Mouse (Mus musculus) midbrain, embryonic 13.5 days (tissue): ENCODE measurements around the gene Col4a1. TPM values are rescaled to one million over a fixed set of nuclear protein-coding genes. Genes with fewer than 3 reads are reported as not detected.

ENCODE experiments used
- ATAC-seq: fragments of 200-750 bp; cut with Nextera tagmentation; 2 replicates; pipeline ENCODE4 v1.8.0; 2017; ENCODE audit warnings: mild to moderate bottlenecking, moderate TSS enrichment, moderate library complexity
- H3K27ac ChIP-seq: fragments of 300-500 bp; sonication (generic); 2 replicates; pipeline ENCODE4 v1.5.1; 2015; ENCODE audit warnings: inconsistent platforms, mild to moderate bottlenecking, moderate library complexity
- H3K27me3 ChIP-seq: fragments of 300-500 bp; sonication (generic); 2 replicates; pipeline ENCODE4 v1.6.1; 2015; ENCODE audit warnings: mild to moderate bottlenecking, inconsistent platforms
- H3K36me3 ChIP-seq: fragments of 300-500 bp; sonication (generic); 2 replicates; pipeline ENCODE4 v1.6.1; 2015; ENCODE audit warnings: mild to moderate bottlenecking, inconsistent platforms
- H3K4me1 ChIP-seq: fragments of 300-500 bp; sonication (generic); replicated peaks from 2 replicates; pipeline ENCODE4 v1.6.1; 2015; ENCODE audit warnings: inconsistent platforms
- H3K4me2 ChIP-seq: fragments of 300-500 bp; sonication (generic); replicated peaks from 2 replicates; pipeline ENCODE4 v1.6.1; 2015; ENCODE audit warnings: moderate library complexity, mild to moderate bottlenecking, inconsistent platforms
- H3K4me3 ChIP-seq: fragments of 300-500 bp; sonication (generic); replicated peaks from 2 replicates; pipeline ENCODE4 v1.5.1; 2015; ENCODE audit warnings: mild to moderate bottlenecking, inconsistent platforms
- H3K9ac ChIP-seq: fragments of 300-500 bp; sonication (generic); replicated peaks from 2 replicates; pipeline ENCODE4 v1.6.1; 2015; ENCODE audit warnings: mild to moderate bottlenecking, inconsistent platforms
- H3K9me3 ChIP-seq: fragments of 300-500 bp; sonication (generic); 2 replicates; pipeline ENCODE4 v1.6.1; 2016; ENCODE audit warnings: mild to moderate bottlenecking, inconsistent platforms
- WGBS: fragments of 180-500 bp; shearing (Covaris S2); methylation state at CpG from one replicate; pipeline ENCODE4 v1.1.7; 2015; 5-methylcytosine and 5-hydroxymethylcytosine counted together
- polyA plus RNA-seq: library from polyadenylated mRNA; unstranded; fragments of >200 nt; fragmentation: Nextera tagmentation; extraction: Ambion mirVana; gene quantifications from 2 replicates; pipeline ENCODE4 v1.2.1, GENCODE M21; 2015

The Col4a1 gene
- polyA plus RNA-seq, 1 experiment from 2014 or later: 83.4 TPM

- no peaks in the 10 kb centered on the region for H3K9me3 ChIP-seq
- no peak overlapping the region for H3K4me3 ChIP-seq
- no peak for ATAC-seq
- no peaks in the 10 kb centered on the region for H3K36me3 ChIP-seq
- WGBS: 81% methylated on average over 7 of the region's 7 CpGs
- no peak overlapping the region for H3K9ac ChIP-seq
- H3K27me3 ChIP-seq: no peaks in the 10 kb centered on the region
- H3K27ac ChIP-seq: no peak overlapping the region
- 0 out of 2 replicates have a peak, but pooled peaks cover 4% of the 10 kb centered on the region for H3K4me1 ChIP-seq
- no peak overlapping the region for H3K4me2 ChIP-seq
Measured at GRCm38 (mm10) chr8:11176393-11176792, 136.2 kb downstream of the Col4a1 start.

GRCm38 (mm10) chr8:11173284-11174191 lies 139.1 kb downstream of the Col4a1 start:
- no peak overlapping the region for H3K4me2 ChIP-seq
- peak; percentile 79 for ATAC-seq
- WGBS: 77% methylated on average over 17 of the region's 17 CpGs
- no peaks in the 10 kb centered on the region for H3K4me1 ChIP-seq
- no peaks in the 10 kb centered on the region for H3K9me3 ChIP-seq
- no peak overlapping the region for H3K4me3 ChIP-seq
- no peaks in the 10 kb centered on the region for H3K36me3 ChIP-seq
- H3K27me3 ChIP-seq: no peaks in the 10 kb centered on the region
- no peak overlapping the region for H3K27ac ChIP-seq
- H3K9ac ChIP-seq: no peak overlapping the region

GRCm38 (mm10) chr8:11171526-11171925 lies 141.1 kb downstream of the Col4a1 start:
- Histone ChIP-seq H3K9me3 (no peaks in the 10 kb centered on the region), H3K27ac (no peak overlapping the region), H3K9ac (no peak overlapping the region), H3K4me2 (no peak overlapping the region), H3K4me1 (no peaks in the 10 kb centered on the region), H3K27me3 (no peaks in the 10 kb centered on the region), H3K36me3 (no peaks in the 10 kb centered on the region), H3K4me3 (no peak overlapping the region)
- 85% methylated on average over 7 of the region's 7 CpGs for WGBS
- no peak for ATAC-seq

- Histone ChIP-seq H3K9me3 (no peaks in the 10 kb centered on the region), H3K27me3 (no peaks in the 10 kb centered on the region), H3K4me3 (no peak overlapping the region), H3K27ac (no peak overlapping the region), H3K36me3 (no peaks in the 10 kb centered on the region), H3K9ac (no peak overlapping the region), H3K4me1 (no peaks in the 10 kb centered on the region), H3K4me2 (no peak overlapping the region)
- WGBS: 74% methylated on average over 2 of the region's 2 CpGs
- ATAC-seq: no peak
Measured at GRCm38 (mm10) chr8:11169383-11169782, 143.2 kb downstream of the Col4a1 start.

- Histone ChIP-seq H3K9me3 (no peaks in the 10 kb centered on the region), H3K36me3 (no peaks in the 10 kb centered on the region), H3K27ac (no peak overlapping the region), H3K4me1 (no peaks in the 10 kb centered on the region), H3K27me3 (no peaks in the 10 kb centered on the region), H3K4me3 (no peak overlapping the region), H3K9ac (no peak overlapping the region), H3K4me2 (no peak overlapping the region)
- ATAC-seq: no peak
- 93% methylated on average over 3 of the region's 3 CpGs for WGBS
Measured at GRCm38 (mm10) chr8:11168780-11169179, 143.8 kb downstream of the Col4a1 start.

GRCm38 (mm10) chr8:11167955-11168354 lies 144.7 kb downstream of the Col4a1 start:
- 86% methylated on average over 9 of the region's 9 CpGs for WGBS
- Histone ChIP-seq H3K27ac (no peak overlapping the region), H3K9ac (no peak overlapping the region), H3K9me3 (no peaks in the 10 kb centered on the region), H3K27me3 (no peaks in the 10 kb centered on the region), H3K4me3 (no peak overlapping the region), H3K36me3 (no peaks in the 10 kb centered on the region), H3K4me2 (no peak overlapping the region), H3K4me1 (no peaks in the 10 kb centered on the region)
- ATAC-seq: no peak

- H3K9ac ChIP-seq: no peak overlapping the region
- no peaks in the 10 kb centered on the region for H3K9me3 ChIP-seq
- no peaks in the 10 kb centered on the region for H3K36me3 ChIP-seq
- WGBS: 42% methylated on average over 4 of the region's 4 CpGs
- H3K27me3 ChIP-seq: no peaks in the 10 kb centered on the region
- H3K4me2 ChIP-seq: no peak overlapping the region
- no peak for ATAC-seq
- H3K4me1 ChIP-seq: peaks cover 5% of the 10 kb centered on the region; the same call in 1 of the 2 replicates
- H3K27ac ChIP-seq: no peak overlapping the region
- H3K4me3 ChIP-seq: no peak overlapping the region
Measured at GRCm38 (mm10) chr8:11165592-11165991, 147.0 kb downstream of the Col4a1 start.

- Histone ChIP-seq H3K9me3 (no peaks in the 10 kb centered on the region), H3K9ac (no peak overlapping the region), H3K4me1 (no peaks in the 10 kb centered on the region), H3K27ac (no peak overlapping the region), H3K4me3 (no peak overlapping the region), H3K4me2 (no peak overlapping the region), H3K27me3 (no peaks in the 10 kb centered on the region), H3K36me3 (no peaks in the 10 kb centered on the region)
- no peak for ATAC-seq
- WGBS: 91% methylated on average over 2 of the region's 2 CpGs
Measured at GRCm38 (mm10) chr8:11156319-11156692, 156.3 kb downstream of the Col4a1 start.

- Histone ChIP-seq H3K4me3 (no peak overlapping the region), H3K4me2 (no peak overlapping the region), H3K4me1 (no peaks in the 10 kb centered on the region), H3K27ac (no peak overlapping the region), H3K9ac (no peak overlapping the region), H3K9me3 (no peaks in the 10 kb centered on the region), H3K36me3 (no peaks in the 10 kb centered on the region), H3K27me3 (no peaks in the 10 kb centered on the region)
- 89% methylated on average over 9 of the region's 9 CpGs for WGBS
- no peak for ATAC-seq
Measured at GRCm38 (mm10) chr8:11155579-11156318, 156.9 kb downstream of the Col4a1 start.

- H3K4me2 ChIP-seq: no peak overlapping the region
- no peak for ATAC-seq
- no peaks in the 10 kb centered on the region for H3K27me3 ChIP-seq
- H3K36me3 ChIP-seq: no peaks in the 10 kb centered on the region
- H3K9ac ChIP-seq: no peak overlapping the region
- H3K4me1 ChIP-seq: no peaks in the 10 kb centered on the region
- no peaks in the 10 kb centered on the region for H3K9me3 ChIP-seq
- no peak overlapping the region for H3K4me3 ChIP-seq
- no peak overlapping the region for H3K27ac ChIP-seq
- 85% methylated on average over 3 of the region's 3 CpGs for WGBS
Measured at GRCm38 (mm10) chr8:11150268-11150667, 162.4 kb downstream of the Col4a1 start.

GRCm38 (mm10) chr8:11149201-11149810 lies 163.3 kb downstream of the Col4a1 start:
- Histone ChIP-seq H3K36me3 (no peaks in the 10 kb centered on the region), H3K4me3 (no peak overlapping the region), H3K27ac (no peak overlapping the region), H3K9me3 (no peaks in the 10 kb centered on the region), H3K9ac (no peak overlapping the region), H3K4me1 (no peaks in the 10 kb centered on the region), H3K4me2 (no peak overlapping the region), H3K27me3 (no peaks in the 10 kb centered on the region)
- WGBS: 92% methylated on average over 9 of the region's 9 CpGs
- no peak for ATAC-seq

- ATAC-seq: no peak
- H3K9me3 ChIP-seq: no peaks in the 10 kb centered on the region
- no peak overlapping the region for H3K9ac ChIP-seq
- H3K36me3 ChIP-seq: no peaks in the 10 kb centered on the region
- WGBS: 94% methylated on average over 8 of the region's 8 CpGs
- no peaks in the 10 kb centered on the region for H3K27me3 ChIP-seq
- H3K4me1 ChIP-seq: no peaks in the 10 kb centered on the region
- no peak overlapping the region for H3K27ac ChIP-seq
- no peak overlapping the region for H3K4me2 ChIP-seq
- H3K4me3 ChIP-seq: no peak overlapping the region
Measured at GRCm38 (mm10) chr8:11148797-11149196, 163.8 kb downstream of the Col4a1 start.
